Mouse (Mus musculus): ENCODE data around the gene Fbrs. TPM values are rescaled to one million over a fixed set of nuclear protein-coding genes. Genes with fewer than 3 reads are reported as not detected.
A peak's percentile ranks its signal among the peaks of the same experiment; 100 is the strongest.
"Not testable (repeated sequence)": the region's sequence is repeated elsewhere in the genome, so short reads cannot be mapped to it uniquely, and the experiment has no call there.

Fbrs gene
- polyA plus RNA-seq, 1 experiment from 2014 or later = 8.9 TPM

DNA sequence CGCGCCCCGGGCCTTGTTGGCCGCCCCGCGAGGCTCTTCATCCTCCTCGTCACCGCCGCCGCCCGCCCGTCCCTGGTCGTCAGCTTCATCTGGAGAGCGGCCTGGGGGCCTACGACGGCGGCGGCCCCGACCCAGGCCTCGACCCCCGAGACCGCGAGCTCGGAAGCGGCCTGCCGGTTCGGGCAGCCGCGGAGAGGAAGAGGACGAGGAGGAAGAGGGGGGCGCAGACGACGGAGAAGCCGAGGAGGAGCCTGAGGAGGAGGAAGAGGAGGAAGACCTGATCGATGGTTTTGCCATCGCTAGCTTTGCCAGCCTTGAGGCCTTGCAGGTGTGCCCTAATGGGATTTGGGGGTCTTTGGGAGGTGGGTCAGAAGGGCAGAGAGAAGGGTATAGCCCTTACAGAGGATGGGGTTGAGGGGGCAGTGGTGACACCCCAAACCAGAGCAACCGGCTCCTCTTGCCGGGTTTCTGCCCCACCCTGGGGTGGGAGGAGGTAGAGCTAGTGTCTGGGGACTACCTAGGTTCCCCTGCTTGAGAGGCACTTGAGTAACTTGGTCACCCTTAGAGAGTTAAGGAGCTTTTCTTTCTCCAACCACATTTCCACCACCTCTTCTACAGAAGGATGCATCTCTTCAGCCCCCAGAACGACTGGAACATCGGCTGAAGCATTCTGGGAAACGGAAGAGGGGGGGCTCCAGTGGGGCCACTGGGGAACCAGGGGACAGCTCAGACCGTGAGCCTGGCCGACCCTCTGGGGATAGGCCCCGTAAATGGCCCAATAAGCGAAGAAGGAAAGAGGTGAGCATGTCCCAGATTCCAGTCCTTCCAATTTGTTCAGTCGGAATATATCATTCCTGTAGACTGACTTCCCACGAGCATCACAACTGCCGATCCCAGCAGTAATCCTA, 573 bp downstream of the Fbrs start:
- Histone ChIP-seq H3K4me1 (replicated peaks) (peaks cover 16% of the 10 kb centered on the region), H3K9me3 (no peaks in the 10 kb centered on the region), H3K27ac (peak overlapping the region; percentile 97), H3K36me3 (peaks cover 26% of the 10 kb centered on the region), H3K9ac (peak overlapping the region; percentile 92), H3K27me3 (replicated peaks) (no peaks in the 10 kb centered on the region), H3K4me2 (replicated peaks) (peak overlapping the region; percentile 87), H3K4me3 (replicated peaks) (peak overlapping the region; percentile 98)
- 3% methylated on average over 48 of the region's 48 CpGs for WGBS
- no peak for ATAC-seq

DNA sequence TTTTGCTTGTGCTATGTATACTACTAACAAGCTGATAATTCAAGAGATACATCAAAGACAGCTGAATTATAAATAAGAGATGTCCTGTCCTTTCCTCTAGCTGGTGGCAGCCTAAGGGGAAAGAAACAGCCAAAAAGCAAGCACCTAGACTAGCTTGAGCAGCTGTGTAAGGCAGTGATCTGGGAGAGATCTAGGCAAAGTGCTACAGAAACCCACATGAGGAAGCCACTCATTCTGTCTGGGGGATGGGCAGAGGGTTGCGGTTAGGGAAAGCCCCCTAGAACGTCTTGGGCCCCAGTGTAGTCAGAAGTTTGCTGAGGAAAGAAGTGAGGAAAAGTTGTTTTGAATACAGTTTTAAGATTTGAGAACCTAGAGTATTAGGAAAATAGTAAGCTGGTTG, 1.3 kb downstream of the Fbrs start:
- Histone ChIP-seq H3K9me3 (no peaks in the 10 kb centered on the region), H3K9ac (peak overlapping the region; percentile 92; the same call in 1 of the 2 replicates), H3K27me3 (replicated peaks) (no peaks in the 10 kb centered on the region), H3K4me1 (replicated peaks) (peaks cover 16% of the 10 kb centered on the region), H3K27ac (no peak overlapping the region), H3K4me3 (replicated peaks) (peak overlapping the region; percentile 98), H3K36me3 (peaks cover 26% of the 10 kb centered on the region), H3K4me2 (replicated peaks) (peak overlapping the region; percentile 87)
- 49% methylated on average over 2 of the region's 2 CpGs for WGBS
- no peak for ATAC-seq

DNA sequence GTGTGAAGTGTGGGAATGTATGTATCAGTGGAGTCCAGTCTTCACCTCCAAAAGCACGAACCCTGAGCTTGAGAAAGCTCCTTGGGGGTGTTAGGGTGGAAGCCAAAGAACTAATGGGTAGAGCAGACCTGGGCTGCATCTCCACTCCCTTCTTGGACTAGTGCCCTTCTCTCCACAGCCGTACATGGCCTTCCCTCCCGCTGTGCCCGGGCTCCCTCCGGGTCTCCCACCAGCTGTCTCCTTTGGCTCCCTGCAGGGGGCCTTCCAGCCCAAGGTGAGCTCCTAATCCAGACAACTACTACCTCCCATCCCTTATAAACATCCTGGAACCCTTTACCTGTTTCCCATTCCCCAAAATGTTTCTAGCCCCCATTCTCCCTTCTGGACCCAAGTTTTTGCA, 6.4 kb downstream of the Fbrs start:
- 81% methylated on average over 5 of the region's 5 CpGs for WGBS
- H3K9me3 ChIP-seq = no peaks in the 10 kb centered on the region
- ATAC-seq = no peak
- no peaks in the 10 kb centered on the region for H3K27me3 ChIP-seq (replicated peaks)
- peaks cover 7% of the 10 kb centered on the region for H3K4me1 ChIP-seq (replicated peaks)
- H3K27ac ChIP-seq = no peak overlapping the region
- no peak overlapping the region for H3K4me2 ChIP-seq (replicated peaks)
- peaks cover 53% of the 10 kb centered on the region for H3K36me3 ChIP-seq
- no peak overlapping the region for H3K9ac ChIP-seq
- no peak overlapping the region for H3K4me3 ChIP-seq (replicated peaks)

DNA sequence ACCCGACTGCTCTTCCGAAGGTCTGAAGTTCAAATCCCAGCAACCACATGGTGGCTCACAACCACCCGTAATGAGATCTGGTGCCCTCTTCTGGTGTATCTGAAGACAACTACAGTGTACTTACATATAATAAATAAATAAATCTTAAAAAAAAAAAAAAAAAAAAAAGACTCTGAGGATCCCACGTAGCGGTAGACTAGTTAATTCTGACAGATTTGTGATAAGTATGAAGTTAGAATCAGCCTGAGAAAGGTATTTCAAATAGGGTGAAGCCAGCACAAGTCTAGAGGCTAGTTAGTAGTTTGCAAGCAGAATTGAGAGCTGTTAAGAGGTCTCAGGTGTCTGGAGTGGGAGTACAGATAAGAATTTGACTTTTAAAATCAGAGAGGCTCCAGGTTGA, 9.4 kb downstream of the Fbrs start:
- not testable (repeated sequence) for H3K27me3 ChIP-seq (replicated peaks); H3K4me1 ChIP-seq (replicated peaks); H3K27ac ChIP-seq; H3K4me2 ChIP-seq (replicated peaks); H3K4me3 ChIP-seq (replicated peaks); H3K9ac ChIP-seq; H3K9me3 ChIP-seq; ATAC-seq
- peaks cover 61% of the 10 kb centered on the region for H3K36me3 ChIP-seq
- 80% methylated on average over 5 of the region's 5 CpGs for WGBS

DNA sequence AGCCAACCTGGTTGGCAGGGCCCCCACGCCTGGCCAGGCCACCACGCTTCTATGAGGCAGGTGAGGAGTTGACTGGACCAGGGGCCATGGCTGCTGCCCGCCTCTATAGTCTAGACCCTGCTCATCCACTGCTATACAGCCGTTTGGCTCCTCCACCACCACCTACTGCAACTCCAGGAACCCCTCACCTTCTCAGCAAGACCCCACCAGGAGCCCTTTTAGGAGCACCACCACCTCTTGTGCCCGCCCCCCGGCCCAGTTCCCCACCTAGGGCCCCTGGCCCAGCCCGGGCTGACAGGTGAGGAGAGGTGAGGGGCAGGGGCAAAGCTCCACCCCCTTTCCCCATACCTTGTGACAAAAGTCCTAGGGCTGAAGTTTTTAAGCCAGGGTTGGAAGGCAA, 11.0 kb downstream of the Fbrs start:
- H3K27me3 ChIP-seq (replicated peaks) = no peaks in the 10 kb centered on the region
- 87% methylated on average over 7 of the region's 7 CpGs for WGBS
- no peak overlapping the region for H3K4me3 ChIP-seq (replicated peaks)
- H3K36me3 ChIP-seq = peaks cover 56% of the 10 kb centered on the region
- no peak for ATAC-seq
- H3K9ac ChIP-seq = no peak overlapping the region
- H3K4me2 ChIP-seq (replicated peaks) = no peak overlapping the region
- H3K9me3 ChIP-seq = no peaks in the 10 kb centered on the region
- H3K27ac ChIP-seq = no peak overlapping the region
- H3K4me1 ChIP-seq (replicated peaks) = no peaks in the 10 kb centered on the region

DNA sequence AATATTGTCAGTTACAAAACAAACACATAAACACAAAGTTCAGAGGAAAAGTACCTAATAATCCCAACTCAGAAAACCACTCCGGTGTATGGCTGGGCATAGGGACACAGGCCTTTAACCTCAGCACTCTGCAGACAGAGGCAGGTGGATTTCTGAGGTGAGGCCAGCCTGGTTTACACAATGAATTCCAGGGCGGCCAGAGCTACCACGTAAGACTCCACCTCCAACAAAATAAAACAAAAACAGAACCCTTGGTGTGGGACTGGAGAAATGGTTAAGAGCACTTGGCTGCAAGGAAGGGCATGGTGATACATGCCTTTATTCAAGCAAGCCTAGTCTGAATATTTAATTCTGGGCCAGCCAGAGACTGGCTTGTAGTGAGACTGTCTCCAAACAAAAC, 12.8 kb downstream of the Fbrs start:
- no peaks in the 10 kb centered on the region for H3K9me3 ChIP-seq
- H3K36me3 ChIP-seq = peaks cover 41% of the 10 kb centered on the region

DNA sequence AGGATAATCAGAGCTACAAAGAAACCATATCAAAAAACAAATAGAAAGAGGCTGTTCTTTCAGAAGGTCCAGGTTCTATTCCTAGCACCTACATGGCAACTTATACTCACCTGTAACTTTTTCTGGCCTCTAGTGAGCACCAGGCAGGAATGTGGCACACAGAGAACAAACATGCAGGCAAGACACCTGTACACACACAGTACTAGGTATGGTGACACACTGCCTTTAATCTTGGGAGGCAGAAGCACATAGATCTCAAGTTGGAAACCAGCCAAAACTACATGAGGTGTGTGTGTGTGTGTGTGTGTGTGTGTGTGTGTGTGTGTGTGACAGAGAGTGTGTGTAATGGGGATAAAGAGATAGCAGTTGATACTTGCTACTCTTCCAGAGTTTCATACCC, 15.6 kb downstream of the Fbrs start:
- H3K4me2 ChIP-seq (replicated peaks) = no peak overlapping the region
- H3K36me3 ChIP-seq = peaks cover 20% of the 10 kb centered on the region
- H3K27ac ChIP-seq = no peak overlapping the region
- no peaks in the 10 kb centered on the region for H3K27me3 ChIP-seq (replicated peaks)
- H3K4me3 ChIP-seq (replicated peaks) = no peak overlapping the region
- no peaks in the 10 kb centered on the region for H3K4me1 ChIP-seq (replicated peaks)
- H3K9ac ChIP-seq = no peak overlapping the region
- no peaks in the 10 kb centered on the region for H3K9me3 ChIP-seq
- ATAC-seq = 0 out of 2 replicates have a peak, but pooled peaks have one; percentile 14

More for the DNA sequence above, 12.8 kb downstream of the Fbrs start:
- Histone ChIP-seq H3K27me3 (replicated peaks) (no peaks in the 10 kb centered on the region), H3K27ac (no peak overlapping the region), H3K4me3 (replicated peaks) (no peak overlapping the region), H3K4me2 (replicated peaks) (no peak overlapping the region), H3K9ac (no peak overlapping the region), H3K4me1 (replicated peaks) (no peaks in the 10 kb centered on the region)
- no peak for ATAC-seq
- 68% methylated on average over 3 of the region's 3 CpGs for WGBS

DNA sequence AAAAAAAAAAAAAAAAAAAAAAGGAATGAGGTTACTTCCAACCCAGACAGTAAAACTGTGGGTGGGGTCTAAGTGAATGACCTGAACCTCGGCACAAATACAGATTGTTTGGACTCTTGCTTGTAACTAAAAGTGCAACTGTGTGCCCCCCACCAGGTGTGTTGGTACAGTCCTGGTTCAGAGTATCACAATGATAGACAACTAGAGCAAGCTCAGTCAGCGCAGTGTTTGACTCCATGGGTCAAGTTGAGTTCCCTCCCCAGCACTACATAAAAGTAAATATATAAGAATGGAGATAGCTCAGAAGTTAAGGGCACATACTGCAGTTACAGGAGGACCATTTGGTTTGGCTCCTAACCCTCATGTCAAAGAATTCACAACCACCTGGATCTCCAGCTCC, 18.4 kb downstream of the Fbrs start:
- 72% methylated on average over 2 of the region's 2 CpGs for WGBS
- Histone ChIP-seq H3K36me3 (no peaks in the 10 kb centered on the region), H3K4me2 (replicated peaks) (no peak overlapping the region)

DNA sequence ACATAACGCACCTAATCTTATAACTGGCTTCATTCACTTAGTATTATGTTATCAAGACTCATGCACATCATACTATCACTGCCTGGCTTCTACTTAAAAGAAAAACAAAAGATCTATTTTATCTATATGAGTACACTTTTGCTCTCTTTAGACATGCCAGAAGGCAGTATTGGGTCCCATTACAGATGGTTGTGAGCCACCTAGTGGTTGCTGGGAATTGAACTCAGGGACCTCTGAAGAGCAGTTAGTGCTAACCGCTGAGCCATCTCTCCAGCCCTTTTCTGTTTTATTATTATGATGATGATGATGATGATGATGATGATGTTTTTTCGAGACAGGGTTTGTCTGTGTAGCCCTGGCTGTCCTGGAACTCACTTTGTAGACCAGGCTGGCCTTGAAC, 19.4 kb downstream of the Fbrs start:
- no peak overlapping the region for H3K27ac ChIP-seq
- no peak for ATAC-seq
- WGBS = 46% methylated on average over 3 of the region's 3 CpGs

More for the DNA sequence above, 18.4 kb downstream of the Fbrs start:
- Histone ChIP-seq H3K4me1 (replicated peaks) (no peaks in the 10 kb centered on the region), H3K9me3 (no peaks in the 10 kb centered on the region), H3K27me3 (replicated peaks) (no peaks in the 10 kb centered on the region), H3K9ac (no peak overlapping the region), H3K27ac (no peak overlapping the region), H3K4me3 (replicated peaks) (no peak overlapping the region)
- ATAC-seq = no peak

DNA sequence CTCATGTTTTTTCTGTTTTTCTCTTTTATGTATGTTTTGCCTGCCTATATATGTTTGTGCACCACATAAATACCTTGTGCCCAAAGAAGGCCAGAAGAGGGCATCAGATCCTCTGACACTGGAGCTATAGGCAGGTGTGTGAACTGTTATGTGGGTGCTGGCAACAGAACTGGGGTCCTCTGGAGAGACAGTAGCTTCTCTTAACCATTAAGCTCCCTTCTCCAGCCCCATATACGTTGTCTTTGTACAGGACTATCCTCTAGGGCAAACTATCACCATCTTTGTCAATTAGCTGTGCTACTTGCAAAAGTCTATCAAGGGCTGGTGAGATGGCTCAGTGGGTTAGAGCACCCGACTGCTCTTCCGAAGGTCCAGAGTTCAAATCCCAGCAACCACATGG, 29.3 kb downstream of the Fbrs start:
- Histone ChIP-seq H3K4me2 (replicated peaks) (no peak overlapping the region), H3K9me3 (no peaks in the 10 kb centered on the region), H3K27me3 (replicated peaks) (no peaks in the 10 kb centered on the region), H3K9ac (no peak overlapping the region), H3K4me3 (replicated peaks) (no peak overlapping the region), H3K4me1 (replicated peaks) (no peaks in the 10 kb centered on the region), H3K36me3 (no peaks in the 10 kb centered on the region), H3K27ac (no peak overlapping the region)
- 100% methylated on average over 3 of the region's 3 CpGs for WGBS
- ATAC-seq = no peak

More for the DNA sequence above, 19.4 kb downstream of the Fbrs start:
- Histone ChIP-seq H3K9me3 (no peaks in the 10 kb centered on the region), H3K27me3 (replicated peaks) (no peaks in the 10 kb centered on the region), H3K36me3 (no peaks in the 10 kb centered on the region), H3K9ac (no peak overlapping the region), H3K4me3 (replicated peaks) (no peak overlapping the region), H3K4me1 (replicated peaks) (no peaks in the 10 kb centered on the region), H3K4me2 (replicated peaks) (no peak overlapping the region)

DNA sequence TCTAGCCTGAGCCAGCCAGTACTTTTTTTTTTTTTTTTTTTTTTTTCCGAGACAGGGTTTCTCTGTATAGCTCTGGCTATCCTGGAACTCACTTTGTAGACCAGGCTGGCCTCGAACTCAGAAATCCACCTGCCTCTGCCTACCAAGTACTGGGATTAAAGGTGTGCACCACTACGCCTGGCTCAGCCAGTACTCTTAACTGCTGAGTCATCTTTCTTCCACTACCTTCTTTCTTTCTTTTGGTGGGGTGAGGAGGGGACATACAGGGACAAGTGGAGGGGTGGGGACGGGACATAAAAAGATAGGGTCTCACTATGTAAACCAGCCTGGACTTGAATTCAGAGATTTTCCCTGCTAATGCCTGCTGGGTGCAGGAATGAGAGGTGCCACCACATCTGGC, 30.8 kb downstream of the Fbrs start:
- not testable (repeated sequence) for H3K4me1 ChIP-seq (replicated peaks); H3K9ac ChIP-seq; H3K36me3 ChIP-seq; H3K27me3 ChIP-seq (replicated peaks); ATAC-seq; H3K4me2 ChIP-seq (replicated peaks); H3K27ac ChIP-seq; H3K9me3 ChIP-seq; H3K4me3 ChIP-seq (replicated peaks)
- WGBS = 89% methylated on average over 4 of the region's 4 CpGs

DNA sequence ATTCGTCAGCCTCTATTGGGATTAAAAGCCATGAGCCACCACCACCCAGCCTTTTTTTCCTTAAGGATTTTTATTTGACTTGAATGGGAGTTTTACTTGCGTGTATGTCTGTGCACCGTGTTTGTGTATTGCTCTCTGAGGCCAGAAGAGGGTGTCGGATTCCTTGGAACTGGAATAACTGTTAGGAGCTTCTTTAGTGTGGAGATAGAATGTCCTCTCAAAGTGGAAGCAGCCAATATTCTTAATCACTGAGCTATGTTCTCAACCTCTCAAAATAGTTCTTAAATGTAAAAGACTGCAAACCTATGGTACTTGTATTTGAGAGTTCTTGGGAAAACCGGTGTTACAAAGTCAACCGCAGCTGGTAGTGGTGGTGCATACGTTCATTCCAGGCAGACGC, 32.2 kb downstream of the Fbrs start:
- H3K27me3 ChIP-seq (replicated peaks) = no peaks in the 10 kb centered on the region
- peak overlapping the region; percentile 74 for H3K4me3 ChIP-seq (replicated peaks)
- peaks cover 8% of the 10 kb centered on the region; the same call in 1 of the 2 replicates for H3K4me1 ChIP-seq (replicated peaks)
- ATAC-seq = no peak
- peak overlapping the region; percentile 92; the same call in 1 of the 2 replicates for H3K9ac ChIP-seq
- H3K4me2 ChIP-seq (replicated peaks) = peak overlapping the region; percentile 61
- no peaks in the 10 kb centered on the region for H3K9me3 ChIP-seq
- peak overlapping the region; percentile 96 for H3K27ac ChIP-seq
- 32% methylated on average over 8 of the region's 8 CpGs for WGBS
- peaks cover 8% of the 10 kb centered on the region; the same call in 1 of the 2 replicates for H3K36me3 ChIP-seq

DNA sequence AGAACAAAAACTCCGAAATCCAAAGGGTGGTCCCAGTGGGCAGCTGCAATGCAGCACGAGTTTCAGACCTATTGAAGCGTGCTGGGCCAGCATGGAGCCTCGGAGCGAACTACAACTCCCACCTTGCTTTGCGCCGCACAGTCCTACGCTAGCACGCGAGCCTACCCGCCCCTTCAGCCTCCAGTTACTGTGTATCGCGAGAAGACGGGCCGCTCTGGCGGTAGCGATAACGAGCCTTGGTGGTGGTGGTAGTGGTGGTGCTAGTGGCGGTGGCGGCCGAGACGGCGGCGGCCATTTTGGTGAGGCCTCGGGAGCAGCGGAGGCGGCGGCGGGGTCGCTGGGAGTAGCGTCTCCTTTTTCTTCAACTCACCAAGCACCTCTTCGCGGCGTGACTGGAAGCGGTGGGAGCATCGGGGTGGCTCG, 32.8 kb downstream of the Fbrs start, which contains the start of gene Srcap:
Gene Srcap (plus strand): TSS at position 176 of the 423 bp plus-strand sequence.
- Histone ChIP-seq H3K4me1 (replicated peaks) (peaks cover 8% of the 10 kb centered on the region; the same call in 1 of the 2 replicates), H3K9ac (peak within 1 kb of the TSS; percentile 92), H3K27ac (peak within 1 kb of the TSS; percentile 96), H3K27me3 (replicated peaks) (no peaks in the 10 kb centered on the region), H3K4me2 (replicated peaks) (peak within 1 kb of the TSS; percentile 61), H3K36me3 (peaks cover 10% of the 10 kb centered on the region; the same call in 1 of the 2 replicates), H3K4me3 (replicated peaks) (peak within 1 kb of the TSS; percentile 74), H3K9me3 (no peaks in the 10 kb centered on the region)
- WGBS = under 1% methylated on average over 37 of the region's 37 CpGs
- peak; percentile 96 for ATAC-seq

Measured in intestine, embryonic 15.5 days (tissue).